Comparison of ENCODE assay signal across 1 mouse cellular context in genomic region chr11:87591526-87592353, GRCm38 (mm10).
TF ChIP-seq lines count a peak whose summit lies in the region.

Gene Mtmr4 (plus strand): TSS chr11:87592162.

TF ChIP-seq in CH12.LX, 34 proteins besides CTCF, POLR2A, EP300 and RAD21 (continued from another document):
- TF ChIP-seq USF1 (IDR thresholded peaks at IDR 0.05; ENCODE audit: low read depth, low read length) = no peak
- TF ChIP-seq HCFC1 (IDR thresholded peaks at IDR 0.05; ENCODE audit: low read depth, low read length) = peak; percentile 90
- TF ChIP-seq RCOR1 (conservative IDR thresholded peaks at IDR 0.05; ENCODE audit: low read depth, low read length) = no peak
- TF ChIP-seq TCF12 (IDR thresholded peaks at IDR 0.05; ENCODE audit: low read depth, low read length) = peak; percentile 90
- TF ChIP-seq KAT2A (IDR thresholded peaks at IDR 0.05; ENCODE audit: insufficient replicate concordance, low read length) = peak; percentile 86; the same call in 1 of the 2 replicates
- no peak for TF ChIP-seq PAX5 (IDR thresholded peaks at IDR 0.05; ENCODE audit: low read length)
- TF ChIP-seq ELF1 (IDR thresholded peaks at IDR 0.05; ENCODE audit: low read depth, low read length) = peak; percentile 93
- no peak for TF ChIP-seq ZKSCAN1 (IDR thresholded peaks at IDR 0.05; ENCODE audit: borderline replicate concordance, low read depth, low read length)
- TF ChIP-seq SIN3A (IDR thresholded peaks at IDR 0.05; ENCODE audit: low read length) = peak; percentile 80
- TF ChIP-seq BHLHE40 (IDR thresholded peaks at IDR 0.05; ENCODE audit: low read depth, low read length) = peak; percentile 82
- TF ChIP-seq USF2 (conservative IDR thresholded peaks at IDR 0.05; ENCODE audit: low read depth, low read length) = no peak
- TF ChIP-seq MYC (IDR thresholded peaks at IDR 0.05; ENCODE audit: low read depth, low read length) = peak; percentile 86; the same call in 1 of the 2 replicates
- no peak; the same call in none of the 2 replicates for TF ChIP-seq IRF4 (IDR thresholded peaks at IDR 0.05; ENCODE audit: low read depth, low read length)
- no peak for TF ChIP-seq SMC3 (IDR thresholded peaks at IDR 0.05; ENCODE audit: low read depth, low read length)
- peak; percentile 94 for TF ChIP-seq CHD2 (IDR thresholded peaks at IDR 0.05; ENCODE audit: low read length)
- peak; percentile 84 for TF ChIP-seq NRF1 (IDR thresholded peaks at IDR 0.05; ENCODE audit: low read depth, low read length)
- no peak; the same call in 1 of the 2 replicates for TF ChIP-seq GABPA (IDR thresholded peaks at IDR 0.05; ENCODE audit: insufficient replicate concordance, low read depth, low read length)
- no peak for TF ChIP-seq JUND (conservative IDR thresholded peaks at IDR 0.05; ENCODE audit: low read depth, low read length)
- TF ChIP-seq ETS1 (conservative IDR thresholded peaks at IDR 0.05; ENCODE audit: low read depth, low read length) = peak; percentile 55; the same call in 1 of the 2 replicates
- no peak for TF ChIP-seq ZC3H11A (IDR thresholded peaks at IDR 0.05; ENCODE audit: low read depth, low read length)
- TF ChIP-seq JUN (IDR thresholded peaks at IDR 0.05; ENCODE audit: insufficient read depth, low read depth, low read length) = no peak
- peak; percentile 54; the same call in 1 of the 2 replicates for TF ChIP-seq MXI1 (IDR thresholded peaks at IDR 0.05; ENCODE audit: low read depth, low read length)
- TF ChIP-seq POLR2AphosphoS2 (IDR thresholded peaks at IDR 0.05; ENCODE audit: low read depth, low read length) = peak; percentile 79; the same call in 1 of the 2 replicates
